Mouse (Mus musculus): ENCODE measurements at regions not wholly inside any gene's neighbourhood (a gene's known extent, or its start where the extent isn't known, plus 50 kb on each side); places are given as distances from the start of the nearest gene placed in this dataset.

- no peaks in the 10 kb centered on the region for H3K4me1 ChIP-seq (ENCODE audit: control insufficient read depth, insufficient read depth, low read length)
- DNase-seq (ENCODE audit: low spot score) = no peak
- 71% methylated on average over 8 of the region's 8 CpGs for WGBS
- H3K9me3 ChIP-seq (ENCODE audit: control insufficient read depth, low read length) = no peaks in the 10 kb centered on the region
- no peak for ATAC-seq (ENCODE audit: insufficient number of reproducible peaks, low FRiP score, low TSS enrichment, low read depth)
- no peak overlapping the region for H3K9ac ChIP-seq (ENCODE audit: low read length)
- H3K4me2 ChIP-seq (ENCODE audit: low read depth, severe bottlenecking) = no peak overlapping the region
- H3K27ac ChIP-seq (replicated peaks; ENCODE audit: low read depth, low read length) = no peak overlapping the region
- no peaks in the 10 kb centered on the region for H3K27me3 ChIP-seq (ENCODE audit: control insufficient read depth, insufficient read depth, low read length)
- no peaks in the 10 kb centered on the region for H3K36me3 ChIP-seq (ENCODE audit: control insufficient read depth, insufficient read depth, low read length)
- no peak overlapping the region for H3K4me3 ChIP-seq (ENCODE audit: low read depth, low read length)
Observed at GRCm38 (mm10) chr9:94216414-94217279, 321.2 kb downstream of the 1190002N15Rik start.

GRCm38 (mm10) chr9:94210467-94211249 is 327.2 kb downstream of the 1190002N15Rik start:
- no peak for DNase-seq (ENCODE audit: low spot score)
- H3K27ac ChIP-seq (replicated peaks; ENCODE audit: low read depth, low read length) = no peak overlapping the region
- 74% methylated on average over 9 of the region's 9 CpGs for WGBS
- ATAC-seq (ENCODE audit: insufficient number of reproducible peaks, low FRiP score, low TSS enrichment, low read depth) = no peak
- H3K27me3 ChIP-seq (ENCODE audit: control insufficient read depth, insufficient read depth, low read length) = no peaks in the 10 kb centered on the region
- no peaks in the 10 kb centered on the region for H3K36me3 ChIP-seq (ENCODE audit: control insufficient read depth, insufficient read depth, low read length)
- H3K9ac ChIP-seq (ENCODE audit: low read length) = no peak overlapping the region
- no peaks in the 10 kb centered on the region for H3K4me1 ChIP-seq (ENCODE audit: control insufficient read depth, insufficient read depth, low read length)
- H3K9me3 ChIP-seq (ENCODE audit: control insufficient read depth, low read length) = no peaks in the 10 kb centered on the region
- no peak overlapping the region for H3K4me2 ChIP-seq (ENCODE audit: low read depth, severe bottlenecking)
- no peak overlapping the region for H3K4me3 ChIP-seq (ENCODE audit: low read depth, low read length)

- WGBS = 91% methylated on average over 3 of the region's 3 CpGs
- Histone ChIP-seq H3K9ac (ENCODE audit: low read length) (no peak overlapping the region), H3K4me3 (ENCODE audit: low read depth, low read length) (no peak overlapping the region), H3K27ac (replicated peaks; ENCODE audit: low read depth, low read length) (no peak overlapping the region), H3K27me3 (ENCODE audit: control insufficient read depth, insufficient read depth, low read length) (no peaks in the 10 kb centered on the region), H3K4me1 (ENCODE audit: control insufficient read depth, insufficient read depth, low read length) (no peaks in the 10 kb centered on the region), H3K4me2 (ENCODE audit: low read depth, severe bottlenecking) (no peak overlapping the region), H3K36me3 (ENCODE audit: control insufficient read depth, insufficient read depth, low read length) (no peaks in the 10 kb centered on the region), H3K9me3 (ENCODE audit: control insufficient read depth, low read length) (no peaks in the 10 kb centered on the region)
- ATAC-seq (ENCODE audit: insufficient number of reproducible peaks, low FRiP score, low TSS enrichment, low read depth) (no peak), DNase-seq (ENCODE audit: low spot score) (no peak)
Observed at GRCm38 (mm10) chr9:94208987-94209386, 328.9 kb downstream of the 1190002N15Rik start.

GRCm38 (mm10) chr9:94200892-94201291 is 337.0 kb downstream of the 1190002N15Rik start:
- Histone ChIP-seq H3K9ac (ENCODE audit: low read length) (no peak overlapping the region), H3K36me3 (ENCODE audit: control insufficient read depth, insufficient read depth, low read length) (no peaks in the 10 kb centered on the region), H3K4me3 (ENCODE audit: low read depth, low read length) (no peak overlapping the region), H3K9me3 (ENCODE audit: control insufficient read depth, low read length) (no peaks in the 10 kb centered on the region), H3K4me2 (ENCODE audit: low read depth, severe bottlenecking) (no peak overlapping the region), H3K27ac (replicated peaks; ENCODE audit: low read depth, low read length) (no peak overlapping the region), H3K4me1 (ENCODE audit: control insufficient read depth, insufficient read depth, low read length) (no peaks in the 10 kb centered on the region), H3K27me3 (ENCODE audit: control insufficient read depth, insufficient read depth, low read length) (no peaks in the 10 kb centered on the region)
- DNase-seq (ENCODE audit: low spot score) (no peak), ATAC-seq (ENCODE audit: insufficient number of reproducible peaks, low FRiP score, low TSS enrichment, low read depth) (no peak)
- 89% methylated on average over 1 of the region's 1 CpGs for WGBS

GRCm38 (mm10) chr9:94199864-94200263 is 338.0 kb downstream of the 1190002N15Rik start:
- H3K4me2 ChIP-seq (ENCODE audit: low read depth, severe bottlenecking) = no peak overlapping the region
- 91% methylated on average over 2 of the region's 2 CpGs for WGBS
- H3K27me3 ChIP-seq (ENCODE audit: control insufficient read depth, insufficient read depth, low read length) = no peaks in the 10 kb centered on the region
- H3K9ac ChIP-seq (ENCODE audit: low read length) = no peak overlapping the region
- no peaks in the 10 kb centered on the region for H3K9me3 ChIP-seq (ENCODE audit: control insufficient read depth, low read length)
- DNase-seq (ENCODE audit: low spot score) (no peak), ATAC-seq (ENCODE audit: insufficient number of reproducible peaks, low FRiP score, low TSS enrichment, low read depth) (no peak)
- no peaks in the 10 kb centered on the region for H3K36me3 ChIP-seq (ENCODE audit: control insufficient read depth, insufficient read depth, low read length)
- H3K4me3 ChIP-seq (ENCODE audit: low read depth, low read length) = no peak overlapping the region
- H3K4me1 ChIP-seq (ENCODE audit: control insufficient read depth, insufficient read depth, low read length) = no peaks in the 10 kb centered on the region
- H3K27ac ChIP-seq (replicated peaks; ENCODE audit: low read depth, low read length) = no peak overlapping the region

GRCm38 (mm10) chr9:94191083-94191482 is 346.8 kb downstream of the 1190002N15Rik start:
- DNase-seq (ENCODE audit: low spot score) (no peak), ATAC-seq (ENCODE audit: insufficient number of reproducible peaks, low FRiP score, low TSS enrichment, low read depth) (no peak)
- no peaks in the 10 kb centered on the region for H3K4me1 ChIP-seq (ENCODE audit: control insufficient read depth, insufficient read depth, low read length)
- no peak overlapping the region for H3K9ac ChIP-seq (ENCODE audit: low read length)
- H3K27me3 ChIP-seq (ENCODE audit: control insufficient read depth, insufficient read depth, low read length) = no peaks in the 10 kb centered on the region
- no peaks in the 10 kb centered on the region for H3K36me3 ChIP-seq (ENCODE audit: control insufficient read depth, insufficient read depth, low read length)
- H3K4me2 ChIP-seq (ENCODE audit: low read depth, severe bottlenecking) = no peak overlapping the region
- 84% methylated on average over 3 of the region's 3 CpGs for WGBS
- no peaks in the 10 kb centered on the region for H3K9me3 ChIP-seq (ENCODE audit: control insufficient read depth, low read length)
- no peak overlapping the region for H3K27ac ChIP-seq (replicated peaks; ENCODE audit: low read depth, low read length)
- H3K4me3 ChIP-seq (ENCODE audit: low read depth, low read length) = no peak overlapping the region

- Histone ChIP-seq H3K27me3 (ENCODE audit: control insufficient read depth, insufficient read depth, low read length) (no peaks in the 10 kb centered on the region), H3K36me3 (ENCODE audit: control insufficient read depth, insufficient read depth, low read length) (no peaks in the 10 kb centered on the region), H3K9me3 (ENCODE audit: control insufficient read depth, low read length) (no peaks in the 10 kb centered on the region), H3K4me3 (ENCODE audit: low read depth, low read length) (no peak overlapping the region), H3K27ac (replicated peaks; ENCODE audit: low read depth, low read length) (no peak overlapping the region), H3K4me2 (ENCODE audit: low read depth, severe bottlenecking) (no peak overlapping the region), H3K9ac (ENCODE audit: low read length) (no peak overlapping the region), H3K4me1 (ENCODE audit: control insufficient read depth, insufficient read depth, low read length) (no peaks in the 10 kb centered on the region)
- ATAC-seq (ENCODE audit: insufficient number of reproducible peaks, low FRiP score, low TSS enrichment, low read depth) (no peak), DNase-seq (ENCODE audit: low spot score) (no peak)
- 74% methylated on average over 2 of the region's 2 CpGs for WGBS
Observed at GRCm38 (mm10) chr9:94189872-94190800, 347.7 kb downstream of the 1190002N15Rik start.

GRCm38 (mm10) chr9:94188124-94188523 is 349.8 kb downstream of the 1190002N15Rik start:
- Histone ChIP-seq H3K9me3 (ENCODE audit: control insufficient read depth, low read length) (no peaks in the 10 kb centered on the region), H3K4me1 (ENCODE audit: control insufficient read depth, insufficient read depth, low read length) (no peaks in the 10 kb centered on the region), H3K4me3 (ENCODE audit: low read depth, low read length) (no peak overlapping the region), H3K9ac (ENCODE audit: low read length) (no peak overlapping the region), H3K27ac (replicated peaks; ENCODE audit: low read depth, low read length) (no peak overlapping the region), H3K36me3 (ENCODE audit: control insufficient read depth, insufficient read depth, low read length) (no peaks in the 10 kb centered on the region), H3K4me2 (ENCODE audit: low read depth, severe bottlenecking) (no peak overlapping the region), H3K27me3 (ENCODE audit: control insufficient read depth, insufficient read depth, low read length) (no peaks in the 10 kb centered on the region)
- DNase-seq (ENCODE audit: low spot score) = no peak
- no peak for ATAC-seq (ENCODE audit: insufficient number of reproducible peaks, low FRiP score, low TSS enrichment, low read depth)
